Mouse (Mus musculus) liver, adult 2 months (tissue): ENCODE data around the gene Fcrla. TPM values are rescaled to one million over a fixed set of nuclear protein-coding genes. Genes with fewer than 3 reads are reported as not detected.
A peak's percentile ranks its signal among the peaks of the same experiment; 100 is the strongest.

Experiments used
- DNase-seq: peaks from one replicate; pipeline ENCODE4 v3.0.0-alpha.2; 2011; ENCODE audit warnings: low read depth, low spot score; ENCODE audit errors: extremely low read depth
- H3K27ac ChIP-seq: fragments of 200-500 bp; replicated peaks from 2 replicates; pipeline ENCODE4 v1.5.1; 2012; ENCODE audit warnings: low read depth, mild to moderate bottlenecking, control low read depth, inconsistent platforms, low read length; ENCODE audit not compliant: insufficient read depth
- H3K27me3 ChIP-seq: fragments of 200-500 bp; 2 replicates; pipeline ENCODE4 v1.6.1; 2012; ENCODE audit warnings: mild to moderate bottlenecking, moderate library complexity, low read length, inconsistent platforms; ENCODE audit not compliant: control insufficient read depth, insufficient read depth
- H3K36me3 ChIP-seq: fragments of 200-500 bp; 2 replicates; pipeline ENCODE4 v1.6.1; 2012; ENCODE audit warnings: low read length, inconsistent platforms; ENCODE audit not compliant: control insufficient read depth, insufficient read depth
- H3K4me1 ChIP-seq: fragments of 200-500 bp; 2 replicates; pipeline ENCODE4 v1.6.1; 2011; ENCODE audit warnings: low read length; ENCODE audit not compliant: control insufficient read depth, insufficient read depth
- H3K4me3 ChIP-seq: fragments of 200-500 bp; 2 replicates; pipeline ENCODE4 v1.5.1; 2011; ENCODE audit warnings: low read depth, mild to moderate bottlenecking, control low read depth, low read length, moderate library complexity; ENCODE audit not compliant: insufficient read depth
- H3K79me2 ChIP-seq: fragments of 200-500 bp; 2 replicates; pipeline ENCODE4 v1.6.1; 2012; ENCODE audit warnings: inconsistent platforms, mild to moderate bottlenecking, low read length, moderate library complexity; ENCODE audit not compliant: control insufficient read depth, insufficient read depth
- H3K9ac ChIP-seq: fragments of 200-500 bp; 2 replicates; pipeline ENCODE4 v1.6.1; 2012; ENCODE audit warnings: low read depth, mild to moderate bottlenecking, control low read depth, inconsistent platforms, low read length
- CTCF ChIP-seq: fragments of 200-500 bp; IDR thresholded peaks from 2 replicates; pipeline ENCODE4 v1.5.1; 2011; ENCODE audit warnings: low read depth, low read length, control low read depth
- POLR2A ChIP-seq: fragments of 200-500 bp; IDR thresholded peaks from 2 replicates; pipeline ENCODE4 v1.6.1; 2011; ENCODE audit warnings: low read length, control low read depth; ENCODE audit not compliant: insufficient read depth; ENCODE audit errors: extremely low read depth
- WGBS: fragments of 180-500 bp; shearing (Covaris S2); methylation state at CpG from one replicate; pipeline ENCODE4 v1.1.7; 2018; 5-methylcytosine and 5-hydroxymethylcytosine counted together
- polyA plus RNA-seq: library from polyadenylated mRNA; depleted of rRNA; stranded (reverse); fragments of >200 nt; gene quantifications from 2 replicates; pipeline ENCODE4 v1.2.3, GENCODE M21; 2012
- total RNA-seq: library from RNA; depleted of rRNA; stranded (reverse); fragments of >200 nt; gene quantifications from 2 replicates; pipeline ENCODE4 v1.2.3, GENCODE M21; 2014

The Fcrla gene
- total and polyA plus RNA-seq, 2 experiments, result 0.83 to 1.1 TPM

GRCm38 (mm10) chr1:170928467-170928866, 1.1 kb upstream of the Fcrla start:
- TF ChIP-seq POLR2A (no peak), CTCF (no peak)
- Histone ChIP-seq H3K36me3 (no peaks in the 10 kb centered on the region), H3K4me1 (no peaks in the 10 kb centered on the region), H3K79me2 (no peaks in the 10 kb centered on the region), H3K9ac (no peak overlapping the region), H3K4me3 (no peak overlapping the region), H3K27ac (no peak overlapping the region), H3K27me3 (no peaks in the 10 kb centered on the region)
- no peak for DNase-seq
- WGBS, result 77% methylated on average over 2 of the region's 2 CpGs

GRCm38 (mm10) chr1:170926941-170927340, 442 bp downstream of the Fcrla start:
- H3K4me1 ChIP-seq, result no peaks in the 10 kb centered on the region
- no peak overlapping the region for H3K9ac ChIP-seq
- no peak for DNase-seq
- no peaks in the 10 kb centered on the region for H3K27me3 ChIP-seq
- H3K79me2 ChIP-seq, result no peaks in the 10 kb centered on the region
- WGBS, result 40% methylated on average over 6 of the region's 6 CpGs
- no peak overlapping the region for H3K4me3 ChIP-seq
- no peak overlapping the region for H3K27ac ChIP-seq
- H3K36me3 ChIP-seq, result no peaks in the 10 kb centered on the region
- no peak for TF ChIP-seq POLR2A
- no peak for TF ChIP-seq CTCF

GRCm38 (mm10) chr1:170924485-170924884, 2.9 kb downstream of the Fcrla start:
- Histone ChIP-seq H3K4me3 (no peak overlapping the region), H3K36me3 (no peaks in the 10 kb centered on the region), H3K4me1 (no peaks in the 10 kb centered on the region), H3K27ac (no peak overlapping the region), H3K27me3 (no peaks in the 10 kb centered on the region), H3K79me2 (no peaks in the 10 kb centered on the region), H3K9ac (no peak overlapping the region; the same call in 1 of the 2 replicates)
- TF ChIP-seq POLR2A (no peak), CTCF (no peak)
- DNase-seq, result peak; percentile 34
- 69% methylated on average over 6 of the region's 6 CpGs for WGBS

- Histone ChIP-seq H3K36me3 (no peaks in the 10 kb centered on the region), H3K27ac (no peak overlapping the region), H3K9ac (no peak overlapping the region), H3K27me3 (no peaks in the 10 kb centered on the region), H3K4me3 (no peak overlapping the region), H3K79me2 (no peaks in the 10 kb centered on the region), H3K4me1 (no peaks in the 10 kb centered on the region)
- 92% methylated on average over 8 of the region's 8 CpGs for WGBS
- DNase-seq, result no peak
- no peak for TF ChIP-seq CTCF
Measured at GRCm38 (mm10) chr1:170919308-170919707, 8.1 kb downstream of the Fcrla start.

GRCm38 (mm10) chr1:170915657-170916056, 11.7 kb downstream of the Fcrla start:
- 71% methylated on average over 5 of the region's 5 CpGs for WGBS
- Histone ChIP-seq H3K36me3 (no peaks in the 10 kb centered on the region), H3K4me3 (no peak overlapping the region), H3K9ac (no peak overlapping the region), H3K27ac (no peak overlapping the region), H3K79me2 (no peaks in the 10 kb centered on the region), H3K4me1 (no peaks in the 10 kb centered on the region), H3K27me3 (no peaks in the 10 kb centered on the region)
- TF ChIP-seq POLR2A, result no peak
- TF ChIP-seq CTCF, result no peak
- no peak for DNase-seq

GRCm38 (mm10) chr1:170912891-170913615, 14.3 kb downstream of the Fcrla start, which contains the start of gene Fcrlb:
TSS of gene Fcrlb (minus strand) at chr1:170912941.
- 79% methylated on average over 5 of the region's 5 CpGs for WGBS
- Histone ChIP-seq H3K79me2 (no peaks in the 10 kb centered on the region), H3K27me3 (0 out of 2 replicates have a peak, but pooled peaks cover 2% of the 10 kb centered on the region), H3K4me3 (no peak within 1 kb of the TSS), H3K27ac (no peak within 1 kb of the TSS), H3K9ac (no peak within 1 kb of the TSS), H3K4me1 (no peaks in the 10 kb centered on the region), H3K36me3 (no peaks in the 10 kb centered on the region)
- TF ChIP-seq POLR2A, result no peak
- TF ChIP-seq CTCF, result no peak
- no peak for DNase-seq
